Mouse (Mus musculus) thymus, postnatal 10 days (tissue): ENCODE measurements around the gene Ferd3l.

Source experiments
- DNase-seq, 2 experiments: peaks; one replicate each; pipeline ENCODE4 v3.0.0; 2021; ENCODE audit warnings: low spot score in 2 of 2

Ferd3l gene

GRCm38 (mm10) chr12:33928331-33929192 lies at the start of gene Ferd3l:
Ferd3l (plus strand) TSS chr12:33928425.
- no peak for DNase-seq

- no peak for DNase-seq
Measured at GRCm38 (mm10) chr12:33893956-33894355, 34.3 kb upstream of the Ferd3l start.

- DNase-seq, result no peak
Measured at GRCm38 (mm10) chr12:33894621-33895020, 33.6 kb upstream of the Ferd3l start.

GRCm38 (mm10) chr12:33926751-33927150 lies 1.5 kb upstream of the Ferd3l start:
- DNase-seq, result no peak

- DNase-seq, result no peak
Measured at GRCm38 (mm10) chr12:33927334-33928098, 709 bp upstream of the Ferd3l start.

GRCm38 (mm10) chr12:33952843-33953242 lies 24.6 kb downstream of the Ferd3l start:
- no peak for DNase-seq

GRCm38 (mm10) chr12:33954931-33955565 lies 26.8 kb downstream of the Ferd3l start:
- no peak for DNase-seq

- DNase-seq, result no peak
Measured at GRCm38 (mm10) chr12:33955606-33956295, 27.5 kb downstream of the Ferd3l start.

GRCm38 (mm10) chr12:33956576-33957399 lies 28.6 kb downstream of the Ferd3l start:
- DNase-seq, result no peak

- DNase-seq, result no peak
Measured at GRCm38 (mm10) chr12:33957400-33958240, 29.4 kb downstream of the Ferd3l start, which contains the start of gene Twist1. Twist1 (plus strand) TSS chr12:33957671.

GRCm38 (mm10) chr12:33958241-33959194 lies 30.3 kb downstream of the Ferd3l start:
- no peak for DNase-seq

GRCm38 (mm10) chr12:33959206-33959605 lies 31.0 kb downstream of the Ferd3l start:
- no peak for DNase-seq

- no peak for DNase-seq
Measured at GRCm38 (mm10) chr12:33959846-33960245, 31.6 kb downstream of the Ferd3l start.

- DNase-seq, result no peak
Measured at GRCm38 (mm10) chr12:33961013-33961412, 32.8 kb downstream of the Ferd3l start.

- DNase-seq, result no peak
Measured at GRCm38 (mm10) chr12:33962118-33962772, 34.0 kb downstream of the Ferd3l start.

- DNase-seq, result no peak
Measured at GRCm38 (mm10) chr12:33962773-33963130, 34.5 kb downstream of the Ferd3l start.

GRCm38 (mm10) chr12:33963671-33964369 lies 35.6 kb downstream of the Ferd3l start:
- DNase-seq, result no peak

GRCm38 (mm10) chr12:33964427-33964826 lies 36.2 kb downstream of the Ferd3l start:
- no peak for DNase-seq
